Mouse (Mus musculus) adrenal gland, postnatal 36 days (tissue): ENCODE measurements at regions not wholly inside any gene's neighbourhood (a gene's known extent, or its start where the extent isn't known, plus 50 kb on each side); places are given as distances from the start of the nearest gene placed in this dataset.
A peak's percentile ranks its signal among the peaks of the same experiment; 100 is the strongest.

Source experiments
- DNase-seq, 2 experiments: peaks; one replicate each; pipeline ENCODE4 v3.0.0; 2021; ENCODE audit warnings: mixed read lengths in 1 of 2

GRCm38 (mm10) chrX:11655466-11655865, 327.8 kb downstream of the H2al1j start:
- DNase-seq = no peak

DNA sequence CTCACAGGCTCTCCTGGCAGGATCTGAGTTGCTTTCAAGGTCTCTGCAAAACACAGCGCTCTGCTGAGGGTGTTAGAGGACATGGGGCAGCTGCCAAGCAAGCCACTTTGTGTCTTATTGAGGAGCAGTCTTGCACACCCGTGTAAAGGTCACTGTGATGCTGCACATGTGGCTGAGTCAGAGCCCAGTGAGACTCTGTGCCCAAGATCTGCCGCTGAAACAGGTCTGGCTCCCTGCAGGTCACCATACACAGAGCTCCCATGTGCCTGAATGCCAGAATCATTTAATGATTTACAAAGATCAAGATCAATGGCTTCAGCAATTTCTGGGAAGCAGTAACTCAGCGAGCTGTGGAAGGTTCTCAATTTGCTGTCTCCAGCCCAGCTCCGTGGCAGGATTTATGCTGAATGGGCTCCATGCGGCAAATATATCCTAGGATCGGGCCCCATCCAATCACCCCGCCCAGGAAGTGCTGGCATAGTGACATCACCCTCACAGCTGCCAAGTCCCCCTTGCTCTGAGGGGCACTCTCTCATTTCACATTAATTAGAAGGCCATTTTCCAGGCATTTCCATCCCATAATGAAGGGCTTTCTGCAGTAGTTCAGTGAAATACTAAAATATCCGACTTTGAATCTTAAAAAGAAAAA, 330.1 kb downstream of the H2al1j start:
- DNase-seq = peak; percentile 16 to 35

DNA sequence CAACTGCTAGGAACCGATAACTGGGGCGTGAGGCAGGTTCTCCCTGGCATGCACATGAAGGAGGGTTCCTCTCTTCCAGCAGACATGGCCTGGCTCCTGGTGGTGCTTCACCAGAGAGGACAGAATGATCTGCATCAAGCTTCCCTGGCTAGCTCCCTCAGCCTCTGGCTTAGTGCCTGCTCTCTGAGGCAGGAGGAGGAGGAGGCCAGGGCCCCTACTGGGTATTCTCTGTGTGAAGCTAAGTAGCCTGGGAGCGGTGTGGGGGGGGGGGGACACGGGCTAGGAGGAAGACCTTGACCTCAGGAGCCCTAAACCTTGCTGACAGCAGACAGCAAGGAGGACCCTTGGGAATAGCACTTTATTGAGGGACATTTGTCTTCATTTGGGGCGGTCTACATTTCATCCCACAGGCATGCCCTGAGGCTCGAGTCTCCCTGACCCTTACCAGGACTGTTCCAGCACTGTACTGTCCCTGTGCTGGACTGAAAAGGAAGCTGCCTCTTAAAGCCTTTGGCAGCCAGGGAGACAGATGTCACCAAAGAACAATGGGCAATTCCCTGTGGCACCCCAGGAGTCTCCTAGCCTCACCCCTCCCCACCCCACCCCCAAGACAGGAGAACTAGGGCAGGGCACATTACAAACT, 335.7 kb downstream of the H2al1j start:
- DNase-seq = no peak

DNA sequence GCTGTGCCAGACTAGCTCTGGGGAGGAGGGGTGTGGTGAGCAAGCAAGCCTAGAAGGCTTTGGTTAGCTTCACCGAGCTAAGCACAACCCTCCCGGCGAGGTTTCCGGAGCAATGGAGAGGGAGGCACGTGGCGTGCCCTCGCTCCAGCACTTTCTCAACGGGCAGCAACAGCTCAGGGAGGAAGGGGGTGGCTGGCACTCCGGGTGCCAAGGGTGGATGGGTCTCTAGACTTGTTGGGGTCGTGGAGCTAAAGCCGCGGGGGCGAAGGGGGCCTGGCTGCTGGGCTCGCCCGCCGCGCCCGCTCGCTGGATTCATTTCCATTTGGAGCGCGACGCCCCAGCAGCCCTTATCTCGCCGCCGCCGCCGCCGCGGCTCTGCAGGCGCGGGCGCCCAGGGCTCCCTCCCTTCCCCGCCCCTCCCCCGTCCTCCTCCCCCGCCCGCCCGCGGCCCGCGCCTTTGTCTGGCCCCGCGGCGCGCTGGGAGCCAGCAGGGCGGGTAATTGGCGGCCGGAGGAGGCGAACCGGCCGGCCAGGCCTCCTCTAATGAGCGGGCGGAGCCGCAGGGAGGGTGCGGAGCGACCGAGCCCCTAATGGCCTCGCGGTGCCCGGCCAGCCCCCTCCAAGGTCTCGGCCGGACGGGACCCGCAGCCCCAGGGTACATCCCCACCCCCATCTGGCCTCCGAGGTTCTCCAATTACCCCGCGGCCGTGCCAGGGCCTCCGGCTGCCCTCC, 336.9 kb downstream of the H2al1j start:
- DNase-seq = peak; percentile 59 to 72

- DNase-seq = no peak
These were observed 337.7 kb downstream of the H2al1j start for GRCm38 (mm10) chrX:11665077-11665974.

DNA sequence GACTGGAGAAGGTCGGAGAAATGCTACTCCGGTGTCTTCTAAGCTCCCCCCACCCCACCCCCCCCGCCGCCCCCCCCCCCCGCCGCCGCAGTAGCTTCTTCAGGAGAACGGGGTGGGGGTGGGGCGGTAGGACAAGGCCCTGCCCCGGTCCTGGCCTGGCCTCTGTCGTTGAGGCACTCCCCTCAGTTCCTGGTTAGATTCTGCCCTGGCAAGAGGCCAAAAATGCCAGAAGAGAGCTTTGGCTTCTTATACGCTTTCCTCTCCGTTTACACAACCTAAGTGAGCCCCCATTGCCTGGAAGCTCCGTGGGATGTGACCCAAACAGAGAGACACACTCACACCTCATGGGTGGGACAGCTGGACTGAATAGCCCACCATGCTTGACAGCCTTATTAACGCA, 338.9 kb downstream of the H2al1j start:
- DNase-seq = peak; percentile 9 to 13

- DNase-seq = no peak
These were observed 344.2 kb downstream of the H2al1j start for GRCm38 (mm10) chrX:11671805-11672204.

GRCm38 (mm10) chrX:11678086-11678485, 350.5 kb downstream of the H2al1j start:
- no peak for DNase-seq

DNA sequence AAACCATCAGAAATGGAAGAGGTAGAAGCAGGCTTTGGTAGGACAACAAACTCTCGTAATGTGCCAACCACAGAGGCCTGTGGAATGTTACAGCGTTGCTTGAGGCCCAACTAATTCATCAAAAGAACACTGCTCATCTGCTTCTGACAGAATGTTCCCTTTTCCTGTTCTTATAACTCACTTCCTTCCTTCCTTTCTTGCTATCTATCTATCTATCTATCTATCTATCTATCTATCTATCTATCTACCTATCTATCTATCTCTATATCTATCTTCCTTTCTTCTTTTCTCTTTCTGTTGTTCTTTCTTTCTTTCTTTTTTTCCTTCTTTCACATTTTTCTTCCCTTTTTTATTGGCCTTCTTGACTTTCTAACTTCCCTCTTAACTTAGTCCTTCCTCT, 353.7 kb downstream of the H2al1j start:
- DNase-seq = no peak

- DNase-seq = no peak
These were observed 362.4 kb downstream of the H2al1j start for GRCm38 (mm10) chrX:11689989-11690405.

- DNase-seq = no peak
These were observed 362.8 kb downstream of the H2al1j start for GRCm38 (mm10) chrX:11690446-11690845.

DNA sequence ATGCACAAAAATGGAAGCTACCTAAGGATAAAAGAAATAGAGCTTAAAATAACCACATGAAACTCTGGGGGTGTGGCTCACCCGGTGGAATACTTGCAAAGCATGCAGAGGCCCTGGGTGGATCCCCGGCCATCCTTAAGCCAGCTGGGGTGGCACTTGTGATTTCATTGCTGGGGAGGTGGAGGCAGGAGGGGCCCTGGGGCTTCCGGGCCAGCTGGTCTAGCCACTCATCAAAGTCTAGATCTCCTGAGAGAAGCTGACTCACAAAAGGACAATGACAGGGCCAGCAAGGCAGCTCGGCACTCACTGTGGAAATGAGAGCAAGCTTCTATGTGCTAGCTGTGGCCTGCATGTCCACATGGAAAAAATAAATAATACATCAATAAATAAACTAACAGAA, 363.4 kb downstream of the H2al1j start:
- peak in 1 of 2 experiments; percentile 11 for DNase-seq

- no peak for DNase-seq
These were observed 368.9 kb downstream of the H2al1j start for GRCm38 (mm10) chrX:11696565-11696964.

DNA sequence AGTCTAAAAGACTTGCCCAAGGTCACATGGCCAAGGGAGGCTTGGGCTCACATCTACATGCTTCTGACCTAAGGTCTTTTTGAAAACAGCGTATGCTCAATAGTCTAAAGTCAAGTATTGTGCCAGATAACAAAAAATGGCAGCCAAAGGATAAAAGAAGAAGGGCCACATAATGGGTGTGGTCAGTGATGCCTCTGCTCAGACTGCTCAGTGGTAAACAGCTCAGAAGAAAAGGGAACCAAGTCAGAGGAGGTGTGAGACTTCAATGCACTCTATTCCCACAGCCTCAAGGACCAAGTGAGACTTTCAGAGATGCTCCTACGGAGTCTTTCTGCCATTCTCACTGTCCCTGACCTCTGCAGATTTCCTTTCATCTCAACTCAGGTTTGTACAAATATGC, 373.5 kb downstream of the H2al1j start:
- no peak for DNase-seq

- DNase-seq = no peak
These were observed 378.4 kb downstream of the H2al1j start for GRCm38 (mm10) chrX:11705851-11706557.

GRCm38 (mm10) chrX:11707330-11707729, 379.7 kb downstream of the H2al1j start:
- no peak for DNase-seq

GRCm38 (mm10) chrX:11708325-11708724, 380.7 kb downstream of the H2al1j start:
- no peak for DNase-seq

DNA sequence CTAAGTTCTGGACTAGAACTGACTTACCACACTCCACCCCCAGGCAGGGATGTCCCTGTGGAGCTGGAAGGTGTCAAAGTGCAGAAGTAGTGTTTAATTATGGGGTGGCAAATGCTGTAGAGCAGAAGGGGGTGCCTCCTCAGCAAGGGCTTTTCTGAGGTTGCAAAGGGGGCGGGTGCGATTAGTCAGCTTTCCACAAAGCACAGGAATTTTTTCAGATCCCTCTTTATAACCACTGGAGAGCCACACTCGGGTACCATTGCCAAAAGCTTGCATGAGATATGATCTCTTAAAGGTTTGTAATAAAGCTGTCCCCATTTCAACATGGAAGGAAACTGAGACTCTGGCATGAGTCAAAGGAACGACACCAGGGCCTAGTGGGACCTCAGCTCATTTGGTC, 381.7 kb downstream of the H2al1j start:
- no peak for DNase-seq

DNA sequence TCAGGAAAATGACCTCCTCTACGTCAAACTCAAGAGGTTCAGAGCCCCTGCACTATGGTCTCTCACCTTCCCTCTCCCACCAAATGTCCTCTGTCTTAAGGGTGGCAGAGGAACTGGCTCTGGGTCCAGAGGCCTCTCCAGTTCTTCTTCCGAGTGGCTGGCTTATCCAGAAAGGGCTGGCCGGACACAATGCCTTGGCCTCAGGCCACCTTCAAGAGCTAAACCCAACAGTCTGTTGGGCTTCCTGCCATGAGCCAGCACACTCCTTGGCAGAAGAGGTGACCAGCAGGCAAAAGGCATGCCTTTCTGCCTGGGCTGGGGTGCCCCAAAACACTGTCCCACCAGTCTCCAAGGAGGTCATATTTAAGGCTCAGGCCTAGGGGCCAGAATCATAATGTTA, 385.8 kb downstream of the H2al1j start:
- no peak for DNase-seq

- no peak for DNase-seq
These were observed 389.2 kb downstream of the H2al1j start for GRCm38 (mm10) chrX:11716773-11717172.

GRCm38 (mm10) chrX:11718778-11719177, 391.2 kb downstream of the H2al1j start:
- DNase-seq = no peak

DNA sequence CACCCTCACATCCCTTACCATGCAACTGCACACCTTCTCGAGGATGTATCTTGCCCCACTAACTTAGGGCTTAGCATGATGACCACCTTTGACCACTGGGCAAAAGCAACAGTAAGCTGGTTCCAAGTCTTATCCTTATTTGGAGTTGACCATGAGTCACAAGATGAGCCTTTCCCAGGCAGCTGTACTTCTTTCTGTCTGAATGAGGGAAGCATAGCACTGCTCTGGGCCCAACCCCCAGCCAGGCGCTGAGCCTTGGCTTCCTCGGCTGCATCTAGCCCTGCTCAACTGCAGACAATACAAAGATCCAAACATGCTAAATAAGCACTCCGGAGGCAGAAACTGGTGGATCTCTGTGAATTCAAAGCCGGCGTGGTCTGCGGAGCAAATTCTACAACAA, 392.9 kb downstream of the H2al1j start:
- peak; percentile 55 to 58 for DNase-seq
